Mouse (Mus musculus): ENCODE measurements around the gene Trim13. TPM values are rescaled to one million over a fixed set of nuclear protein-coding genes. Genes with fewer than 3 reads are reported as not detected.
A peak's percentile ranks its signal among the peaks of the same experiment; 100 is the strongest.

Gene Trim13
- total RNA-seq, 2 experiments from 2014 or later: 9.0 to 13.2 TPM

- no peak for DNase-seq
- intact Hi-C loops (cut with DNase I): no loop called here
Measured at GRCm38 (mm10) chr14:61607157-61607556, 9.1 kb downstream of the Trim13 start, which contains the start of gene Kcnrg. Gene Kcnrg (plus strand): TSS chr14:61607457.

- DNase-seq: no peak
- intact Hi-C loops (cut with DNase I): no loop called here
Measured at GRCm38 (mm10) chr14:61611766-61612165, 13.7 kb downstream of the Trim13 start.

- no peak for DNase-seq
- intact Hi-C loops (cut with DNase I): no loop called here
Measured at GRCm38 (mm10) chr14:61613319-61613718, 15.3 kb downstream of the Trim13 start.

- intact Hi-C loops (cut with DNase I): no loop called here
- DNase-seq: no peak
Measured at GRCm38 (mm10) chr14:61620371-61620770, 22.3 kb downstream of the Trim13 start.

GRCm38 (mm10) chr14:61635969-61636368 lies 37.9 kb downstream of the Trim13 start:
- intact Hi-C loops (cut with DNase I): no loop called here
- no peak for DNase-seq

- DNase-seq: no peak
- intact Hi-C loops (cut with DNase I): no loop called here
Measured at GRCm38 (mm10) chr14:61642668-61643067, 44.6 kb downstream of the Trim13 start.

- intact Hi-C loops (cut with DNase I): loop anchor here (5.0 kb wide), 1 partner anchor 88 kb away; the partner anchor contains the start of gene Spryd7
- no peak for DNase-seq
Measured at GRCm38 (mm10) chr14:61645547-61645946, 47.5 kb downstream of the Trim13 start.

- peak; percentile 70 to 78 for DNase-seq
- intact Hi-C loops (cut with DNase I): loop anchor here (5.0 kb wide), 1 partner anchor 90 kb away; the partner anchor contains the start of gene Spryd7
Measured at GRCm38 (mm10) chr14:61647182-61647880, 49.3 kb downstream of the Trim13 start.

GRCm38 (mm10) chr14:61647881-61648684 lies 50.0 kb downstream of the Trim13 start:
- intact Hi-C loops (cut with DNase I): loop anchor here (2.0 to 5.0 kb wide), 2 partner anchors 73 to 91 kb away; partner anchors contain the start of gene Spryd7
- DNase-seq: no peak

- peak; percentile 97 for DNase-seq
- intact Hi-C loops (cut with DNase I): loop anchor here (2.0 to 5.0 kb wide), 2 partner anchors 74 to 92 kb away; partner anchors contain the start of gene Spryd7
Measured at GRCm38 (mm10) chr14:61648685-61649504, 50.8 kb downstream of the Trim13 start.

- peak; percentile 64 to 73 for DNase-seq
- intact Hi-C loops (cut with DNase I): loop anchor here (1.0 to 2.0 kb wide), 4 partner anchors 30 to 806 kb away; partner anchors contain the start of gene Gucy1b2
Measured at GRCm38 (mm10) chr14:61650291-61650960, 52.4 kb downstream of the Trim13 start.

Small RNA genes within 50 kb of the gene (microRNA-seq; reads per million reads assigned to microRNA genes)
- gene Mir15a (1,639 to 2,158 reads per million in 2 experiments), gene Mir16-1 (1,411 to 3,601 reads per million in 2 experiments)

Other genes starting within 250 kb of the Trim13 start
- 1 to 10 TPM; 1.9 to 2.1 TPM for gene Ebpl, start 237.8 kb upstream of the Trim13 start, total RNA-seq (2021)
- 10 to 100 TPM; 37.7 to 47.8 TPM for gene Kpna3, start 158.4 kb upstream of the Trim13 start, total RNA-seq (2021)
- gene Spryd7, start 41.4 kb upstream of the Trim13 start, total RNA-seq (2021): 10 to 100 TPM; 46.6 to 48.7 TPM
- gene Kcnrg, start 9.2 kb downstream of the Trim13 start, total RNA-seq (2021): under 1 TPM; 0.32 to 0.43 TPM

All from heart, postnatal 10 days (tissue).